Mouse (Mus musculus) monocyte, adult 2 months (primary cell): ENCODE results near the gene Dleu7.

Source experiments
- DNase-seq, 2 experiments: peaks; one replicate each; pipeline ENCODE4 v3.0.0; 2022; ENCODE audit warnings: low spot score in 2 of 2, low read depth in 1 of 2

The Dleu7 gene

DNA sequence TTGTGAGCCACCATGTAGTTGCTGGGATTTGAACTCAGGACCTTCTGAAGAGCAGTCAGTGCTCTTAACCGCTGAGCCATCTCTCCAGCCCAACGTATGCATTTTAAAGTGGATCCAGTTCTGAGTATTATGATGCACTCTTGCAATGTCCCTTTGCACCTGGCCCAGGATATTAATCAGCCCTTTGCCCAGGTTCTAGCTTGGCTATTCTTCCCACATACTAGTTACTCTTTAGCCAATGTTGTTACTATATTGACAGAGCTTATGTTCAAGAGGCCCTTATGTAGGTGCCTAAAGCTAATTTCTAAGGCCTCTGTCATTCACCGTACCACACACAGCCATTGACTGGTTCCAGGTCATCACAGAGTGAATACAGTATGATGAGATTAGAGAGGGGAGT lies 4.1 kb downstream of the Dleu7 start:
- no peak for DNase-seq

DNA sequence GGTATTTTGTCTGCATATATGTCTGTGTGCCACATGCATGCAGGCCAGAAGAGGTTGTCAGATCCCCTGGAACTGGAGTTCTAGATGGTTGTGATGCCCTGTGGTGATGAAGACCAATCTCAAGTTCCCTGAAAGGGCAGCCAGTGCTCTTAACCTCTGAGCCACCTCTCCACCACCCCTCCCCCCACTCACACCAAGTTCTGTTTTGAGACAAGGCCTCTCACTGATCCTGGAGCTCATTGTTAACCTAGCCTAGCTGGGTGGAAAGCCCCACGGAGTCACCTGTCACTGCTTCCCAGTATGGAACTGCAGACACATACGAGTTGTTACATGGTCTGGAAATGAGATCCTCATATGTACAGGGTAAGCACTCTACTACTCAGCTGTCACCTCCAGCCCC lies 9.9 kb downstream of the Dleu7 start:
- no peak for DNase-seq

- no peak for DNase-seq
Measured at GRCm38 (mm10) chr14:62273604-62274003, 19.2 kb downstream of the Dleu7 start.

DNA sequence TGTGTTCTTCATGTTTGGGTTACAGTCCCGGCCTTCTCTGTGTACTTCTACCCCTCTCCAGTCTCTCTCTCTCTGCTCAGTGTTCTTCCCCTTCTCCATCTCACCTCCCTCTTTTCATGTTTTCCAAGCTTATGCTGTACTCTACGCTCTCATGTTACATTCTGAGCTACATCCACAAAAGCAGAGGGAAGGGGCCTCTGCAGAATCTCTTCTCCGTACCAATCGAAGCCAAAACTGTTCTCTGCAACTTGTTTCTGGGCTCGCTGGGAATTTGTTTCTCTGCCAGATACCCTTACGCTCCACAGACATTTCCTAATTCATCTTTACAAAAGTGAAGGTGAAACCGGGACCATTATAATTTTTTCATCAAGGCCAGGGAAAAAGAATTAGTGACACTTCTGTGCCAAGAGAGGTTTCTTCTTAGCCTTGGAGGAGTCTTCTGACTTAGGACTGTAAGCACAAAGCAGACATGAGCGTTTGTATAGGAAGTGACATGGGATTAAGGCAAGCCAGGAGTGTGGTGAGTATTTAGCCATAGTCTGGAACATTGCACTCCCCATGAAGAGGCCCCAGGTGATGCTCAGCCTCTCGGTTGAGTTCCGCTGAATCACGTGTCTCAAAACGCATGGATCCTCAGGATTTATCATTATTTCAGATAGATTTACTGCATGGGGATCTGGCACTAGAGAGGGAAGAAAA lies 22.0 kb downstream of the Dleu7 start:
- no peak for DNase-seq

DNA sequence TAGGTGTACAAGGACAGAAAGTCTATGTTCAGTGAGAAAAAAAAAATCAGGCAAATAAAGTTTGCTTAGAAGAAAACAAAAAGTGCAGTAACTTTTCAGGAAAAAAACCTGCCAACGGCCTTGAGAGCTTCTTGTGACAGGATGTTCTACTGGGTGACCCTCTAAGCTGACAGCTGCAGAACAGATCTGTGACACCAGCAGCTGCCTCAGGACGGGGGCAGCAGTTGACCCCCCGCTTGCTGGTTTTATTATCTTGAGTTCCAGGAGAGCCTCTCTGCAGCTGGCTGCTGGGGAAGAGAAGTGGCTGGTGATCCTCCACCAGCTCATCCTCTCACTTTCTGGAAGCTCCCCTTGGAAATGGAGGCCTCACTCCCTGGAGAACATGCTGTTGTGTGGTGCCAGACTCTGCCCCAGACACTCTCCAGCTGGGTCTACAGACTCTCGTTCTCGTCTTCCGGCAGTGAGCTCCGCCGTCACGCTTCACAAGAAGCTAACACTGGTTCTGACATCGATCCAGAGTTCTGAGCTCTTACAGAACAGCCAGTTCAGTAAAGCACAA lies 33.8 kb downstream of the Dleu7 start:
- DNase-seq, result no peak

GRCm38 (mm10) chr14:62258125-62258524 lies 34.7 kb downstream of the Dleu7 start:
- no peak for DNase-seq

- no peak for DNase-seq
Measured at GRCm38 (mm10) chr14:62256066-62256465, 36.8 kb downstream of the Dleu7 start.

DNA sequence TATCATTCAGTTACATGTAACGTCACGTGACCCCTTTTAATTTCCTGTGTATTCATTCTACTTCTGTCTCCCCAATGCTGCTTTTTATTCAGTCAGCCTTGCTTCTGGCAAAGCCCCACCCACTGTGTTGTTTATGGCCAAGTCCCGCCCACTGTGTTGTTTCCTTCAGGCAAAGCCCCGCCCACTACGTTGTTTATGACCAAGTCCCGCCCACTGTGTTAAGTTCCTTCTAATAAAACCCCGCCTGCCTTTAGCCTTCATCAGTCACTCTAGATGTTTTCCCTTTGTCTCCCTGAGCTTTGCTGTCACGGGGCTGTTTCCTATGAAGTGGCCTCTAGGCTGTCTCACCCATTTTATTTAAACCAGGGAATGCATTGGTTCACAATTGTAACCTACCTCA lies 38.5 kb downstream of the Dleu7 start:
- DNase-seq, result no peak

GRCm38 (mm10) chr14:62251999-62252398 lies 40.8 kb downstream of the Dleu7 start:
- DNase-seq, result peak in 1 of 2 experiments; percentile 21

- DNase-seq, result no peak
Measured at GRCm38 (mm10) chr14:62250046-62250445, 42.8 kb downstream of the Dleu7 start.

DNA sequence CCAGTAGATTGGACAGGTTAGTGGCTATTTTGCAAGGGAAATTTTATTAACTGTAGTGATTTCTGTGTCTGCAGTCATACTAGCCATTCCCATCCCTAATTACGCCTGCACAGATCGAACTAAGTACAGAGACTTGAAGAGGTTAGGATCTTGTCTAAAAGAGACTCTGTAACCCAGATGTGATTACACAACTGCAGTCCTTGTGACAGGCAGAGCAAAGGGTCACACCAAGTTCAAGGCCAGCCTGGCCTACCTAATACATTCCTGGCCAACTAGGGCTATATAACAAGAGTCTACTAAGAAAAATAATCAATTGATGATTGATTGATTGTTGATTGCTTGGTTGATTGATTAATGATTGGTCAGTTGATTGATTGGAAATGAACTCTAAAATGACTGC lies 43.6 kb downstream of the Dleu7 start:
- DNase-seq, result no peak

- no peak for DNase-seq
Measured at GRCm38 (mm10) chr14:62248796-62249195, 44.1 kb downstream of the Dleu7 start.

DNA sequence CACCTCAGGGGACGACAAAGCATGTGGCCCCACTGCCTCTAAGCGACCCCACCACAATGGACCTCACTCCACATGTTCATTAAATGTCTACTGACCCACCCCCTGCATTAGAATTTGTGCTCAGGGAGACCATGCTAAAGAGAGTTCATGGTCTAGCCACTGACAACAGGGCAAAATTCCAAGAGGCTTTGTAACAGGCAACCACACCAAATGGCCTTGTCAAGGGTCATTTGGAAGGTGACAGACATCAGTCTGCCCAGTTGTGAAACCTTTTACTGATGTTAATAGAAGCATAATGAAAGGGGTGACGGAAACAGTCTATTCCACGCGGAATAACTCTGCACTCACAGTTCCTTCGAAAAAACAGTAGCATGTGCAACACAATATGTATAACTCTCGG lies 44.5 kb downstream of the Dleu7 start:
- DNase-seq, result no peak

- peak; percentile 23 to 66 for DNase-seq
Measured at GRCm38 (mm10) chr14:62245557-62245956, 47.3 kb downstream of the Dleu7 start.

DNA sequence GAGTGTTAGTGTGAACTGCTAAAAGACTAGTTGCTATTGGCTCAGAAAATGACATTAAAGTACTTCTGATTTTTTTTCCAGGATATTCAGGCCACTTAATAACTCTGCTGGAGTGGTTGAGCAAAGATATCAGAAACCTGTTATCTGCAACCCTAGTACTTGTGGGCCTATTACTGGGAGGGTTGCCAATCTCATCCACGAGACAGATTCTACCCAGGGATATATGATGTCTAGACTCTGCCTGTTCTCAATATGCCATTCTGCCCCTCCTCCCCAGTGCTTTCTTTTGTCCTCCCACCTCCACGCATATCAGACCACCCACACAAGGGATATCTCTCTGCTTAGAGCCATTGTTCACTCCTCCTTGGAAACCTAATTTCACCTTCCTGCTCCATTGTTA lies 49.3 kb downstream of the Dleu7 start:
- no peak for DNase-seq

DNA sequence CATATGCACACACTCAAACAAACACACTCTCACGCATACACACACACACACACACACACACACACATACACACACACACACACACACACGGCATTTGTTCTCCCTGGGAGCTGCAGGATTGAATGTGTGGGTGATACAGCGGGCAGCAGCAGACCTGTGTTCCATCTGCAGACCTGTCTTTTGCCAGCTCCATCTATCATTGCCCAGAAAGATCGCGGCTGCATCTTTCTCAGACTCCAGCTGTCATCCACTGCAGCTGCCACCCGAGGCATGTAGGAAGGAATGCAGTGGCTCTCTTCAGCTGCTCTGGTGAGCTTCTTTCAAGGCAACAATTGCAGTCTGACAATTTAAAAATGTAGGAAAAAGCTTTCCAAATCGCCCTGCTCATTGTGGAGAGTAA lies 56.9 kb downstream of the Dleu7 start:
- DNase-seq, result no peak

GRCm38 (mm10) chr14:62235214-62235613 lies 57.6 kb downstream of the Dleu7 start:
- no peak for DNase-seq

DNA sequence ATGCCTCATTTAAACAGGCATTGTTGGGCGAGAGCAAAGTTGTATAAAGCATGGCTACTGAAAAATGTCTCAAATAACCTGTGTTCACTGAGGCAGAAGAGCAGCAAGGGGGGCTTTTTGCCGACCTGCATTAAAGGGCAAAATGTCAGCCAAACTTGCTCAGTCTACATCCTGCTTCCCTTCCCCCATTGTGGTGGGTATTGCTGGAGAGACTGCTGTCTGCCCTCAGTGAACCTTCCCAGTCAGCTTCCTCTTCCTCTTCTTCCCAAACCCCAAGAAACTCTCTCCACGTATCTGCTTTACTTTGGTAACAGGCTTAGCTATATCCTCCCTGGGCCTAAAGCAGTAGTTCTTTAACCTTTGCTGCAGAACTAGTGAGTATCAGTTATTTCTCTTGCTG lies 61.9 kb downstream of the Dleu7 start:
- DNase-seq, result no peak

DNA sequence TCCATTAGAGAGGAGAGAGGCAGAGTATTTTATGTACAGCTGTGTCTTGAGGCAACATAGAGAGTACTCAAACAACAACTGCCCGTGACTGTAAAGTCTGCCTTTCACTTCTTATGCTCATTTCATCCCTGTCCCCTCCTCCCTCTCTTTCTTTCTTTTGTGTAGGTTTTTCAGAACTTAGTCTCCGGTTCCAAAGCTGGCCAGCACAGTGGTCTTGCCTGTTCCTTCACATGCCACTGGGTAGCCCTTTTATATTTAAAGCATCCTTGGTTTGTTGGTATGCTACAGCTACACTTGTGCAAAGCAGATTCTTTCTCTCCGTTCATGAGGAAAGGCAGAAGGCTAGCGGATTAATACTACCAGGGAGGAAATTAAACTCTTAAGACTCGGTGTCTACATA lies 65.7 kb downstream of the Dleu7 start:
- no peak for DNase-seq

GRCm38 (mm10) chr14:62226576-62227047 lies 66.2 kb downstream of the Dleu7 start:
- no peak for DNase-seq
